Mouse (Mus musculus) G1E (cell line): Measurements from ENCODE around the gene Prph. TPM values are rescaled to one million over a fixed set of nuclear protein-coding genes. Genes with fewer than 3 reads are reported as not detected.

Source experiments
- ATAC-seq: 2 replicates; pipeline ENCODE4 v1.8.0; 2016; ENCODE audit warnings: mild to moderate bottlenecking; ENCODE audit not compliant: insufficient number of reproducible peaks, poor library complexity, low FRiP score, severe bottlenecking; ENCODE audit errors: extremely low read depth
- DNase-seq: peaks from one replicate; pipeline ENCODE4 v3.0.0; 2012; ENCODE audit warnings: low spot score
- H3K27me3 ChIP-seq: 2 replicates; pipeline ENCODE4 v1.6.1; 2012; ENCODE audit warnings: mild to moderate bottlenecking, low read length, inconsistent platforms; ENCODE audit not compliant: insufficient read depth
- H3K36me3 ChIP-seq: replicated peaks from 2 replicates; pipeline ENCODE3; 2012; ENCODE audit warnings: mild to moderate bottlenecking, inconsistent platforms
- H3K4me1 ChIP-seq: 2 replicates; pipeline ENCODE4 v1.6.1; 2012; ENCODE audit warnings: low read depth, low read length, inconsistent platforms, mixed read lengths; ENCODE audit not compliant: insufficient read depth
- H3K4me3 ChIP-seq: 2 replicates; pipeline ENCODE4 v1.5.1; 2012; ENCODE audit warnings: low read depth, mild to moderate bottlenecking, inconsistent platforms, low read length, moderate library complexity, mixed read lengths
- H3K9me3 ChIP-seq: replicated peaks from 2 replicates; pipeline ENCODE4 v1.6.1; 2012; ENCODE audit warnings: inconsistent platforms
- CTCF ChIP-seq: IDR thresholded peaks from 2 replicates; pipeline ENCODE4 v1.5.1; 2012; ENCODE audit warnings: low read depth, low read length, inconsistent platforms, mixed read lengths
- GATA1 ChIP-seq: IDR thresholded peaks from 2 replicates; pipeline ENCODE4 v1.6.1; 2012; ENCODE audit warnings: borderline replicate concordance, low read length, inconsistent platforms, mixed read lengths
- GATA2 ChIP-seq: IDR thresholded peaks from 2 replicates; pipeline ENCODE4 v1.6.1; 2012; ENCODE audit warnings: low read depth, low read length, inconsistent platforms, borderline replicate concordance
- POLR2AphosphoS5 ChIP-seq: IDR thresholded peaks from 2 replicates; pipeline ENCODE4 v1.6.1; 2012; ENCODE audit warnings: low read depth, low read length, inconsistent platforms; ENCODE audit not compliant: insufficient replicate concordance
- TAL1 ChIP-seq: conservative IDR thresholded peaks from 2 replicates; pipeline ENCODE4 v1.6.1; 2012; ENCODE audit warnings: low read depth, low read length, inconsistent platforms, mixed read lengths
- polyA plus RNA-seq: library from polyadenylated mRNA; stranded (reverse); fragments of >175 nt; gene quantifications from 2 replicates; pipeline ENCODE4 v1.2.3, GENCODE M21; 2012
- total RNA-seq, 2 experiments: library from RNA; stranded (forward) in 1 of 2; stranded (reverse) in 1 of 2; fragments of 200-1000 nt in 1 of 2; fragments of >200 nt in 1 of 2; fragmentation: Nextera tagmentation in 1 of 2; gene quantifications; 2 replicates each; pipeline ENCODE4 v1.2.3; 2014 to 2017

The Prph gene
- total RNA-seq (2014; fragmentation: Nextera tagmentation) (not detected in 2 replicates), total RNA-seq (2017) (not detected in 2 replicates), polyA plus RNA-seq (not detected in 2 replicates)

DNA sequence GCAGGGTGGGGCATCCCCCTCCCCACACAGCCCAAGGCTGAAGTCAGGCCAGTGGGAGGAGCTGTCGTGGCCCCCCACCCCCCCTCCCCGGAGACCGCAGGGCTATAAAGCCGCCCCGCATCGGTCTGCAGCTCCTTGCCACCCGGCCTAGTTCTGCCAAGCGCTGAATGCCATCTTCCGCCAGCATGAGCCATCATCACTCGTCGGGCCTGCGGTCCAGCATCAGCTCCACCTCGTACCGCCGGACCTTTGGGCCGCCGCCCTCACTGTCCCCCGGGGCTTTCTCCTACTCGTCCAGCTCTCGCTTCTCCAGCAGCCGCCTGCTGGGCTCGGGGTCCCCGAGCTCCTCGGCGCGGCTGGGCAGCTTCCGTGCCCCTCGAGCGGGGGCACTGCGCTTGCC is at the start of gene Prph:
Gene Prph, plus strand, starts transcription at position 135 of the 400 bp plus-strand sequence.
- Histone ChIP-seq H3K4me1 (peaks cover 11% of the 10 kb centered on the region), H3K4me3 (no peak within 1 kb of the TSS), H3K27me3 (peaks cover 63% of the 10 kb centered on the region), H3K36me3 (no peaks in the 10 kb centered on the region), H3K9me3 (peaks cover 2% of the 10 kb centered on the region; the same call in 1 of the 2 replicates)
- no peak for TF ChIP-seq TAL1
- no peak for TF ChIP-seq CTCF
- TF ChIP-seq GATA1, result no peak
- no peak for TF ChIP-seq GATA2
- ATAC-seq, result no peak
- no peak for DNase-seq

- Histone ChIP-seq H3K4me1 (no peaks in the 10 kb centered on the region), H3K36me3 (no peaks in the 10 kb centered on the region), H3K4me3 (no peak overlapping the region), H3K9me3 (no peaks in the 10 kb centered on the region), H3K27me3 (peaks cover 13% of the 10 kb centered on the region)
- TF ChIP-seq TAL1, result no peak
- TF ChIP-seq GATA1, result no peak
- no peak for TF ChIP-seq GATA2
- no peak for TF ChIP-seq CTCF
- no peak for TF ChIP-seq POLR2AphosphoS5
- DNase-seq, result no peak
- no peak for ATAC-seq
Observed at GRCm38 (mm10) chr15:99008801-99009241, 46.2 kb upstream of the Prph start.

- ATAC-seq, result no peak
- no peak for DNase-seq
- TF ChIP-seq TAL1, result no peak
- no peak for TF ChIP-seq POLR2AphosphoS5
- no peak for TF ChIP-seq GATA1
- TF ChIP-seq GATA2, result no peak
Observed at GRCm38 (mm10) chr15:99010896-99011295, 44.1 kb upstream of the Prph start.

GRCm38 (mm10) chr15:99011946-99012345 is 43.0 kb upstream of the Prph start:
- H3K9me3 ChIP-seq, result no peaks in the 10 kb centered on the region
- no peaks in the 10 kb centered on the region for H3K36me3 ChIP-seq
- peaks cover 16% of the 10 kb centered on the region for H3K27me3 ChIP-seq
- no peak for TF ChIP-seq GATA2
- no peak for TF ChIP-seq GATA1
- no peak for TF ChIP-seq CTCF
- no peak for TF ChIP-seq TAL1
- TF ChIP-seq POLR2AphosphoS5, result no peak
- no peaks in the 10 kb centered on the region for H3K4me1 ChIP-seq
- no peak overlapping the region for H3K4me3 ChIP-seq
- ATAC-seq, result no peak
- DNase-seq, result no peak

More at GRCm38 (mm10) chr15:99010896-99011295, 44.1 kb upstream of the Prph start:
- Histone ChIP-seq H3K9me3 (no peaks in the 10 kb centered on the region), H3K4me1 (no peaks in the 10 kb centered on the region), H3K27me3 (peaks cover 19% of the 10 kb centered on the region), H3K4me3 (no peak overlapping the region), H3K36me3 (no peaks in the 10 kb centered on the region)

DNA sequence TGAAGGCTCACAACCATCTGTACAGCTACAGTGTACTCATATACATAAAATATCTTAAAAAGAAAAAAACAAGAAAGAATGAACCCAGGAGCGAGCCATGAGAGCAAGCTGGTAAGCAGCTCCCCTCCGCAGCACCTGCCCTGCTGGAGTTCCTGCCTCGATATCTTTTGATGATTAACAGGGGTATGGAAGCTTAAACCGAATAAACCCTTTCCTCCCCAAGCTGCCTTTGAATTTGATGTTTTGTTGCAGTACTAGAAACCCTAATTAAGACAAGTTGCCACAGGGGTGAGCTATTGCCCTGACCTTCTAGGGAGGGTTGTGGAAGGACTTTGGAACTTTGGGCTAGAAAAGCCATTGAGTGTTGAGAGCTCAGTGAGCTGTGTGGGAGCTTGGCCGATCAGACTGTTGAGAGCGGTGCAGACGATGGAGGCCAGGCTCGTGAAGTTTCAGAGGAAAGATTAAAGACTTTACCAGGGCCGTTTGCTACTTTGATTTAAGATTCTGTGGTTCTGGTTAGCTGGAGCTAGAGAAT is 40.4 kb upstream of the Prph start:
- Histone ChIP-seq H3K9me3 (no peaks in the 10 kb centered on the region), H3K4me3 (no peak overlapping the region), H3K4me1 (no peaks in the 10 kb centered on the region), H3K27me3 (peaks cover 26% of the 10 kb centered on the region), H3K36me3 (no peaks in the 10 kb centered on the region)
- TF ChIP-seq GATA1, result no peak
- TF ChIP-seq TAL1, result no peak
- TF ChIP-seq GATA2, result no peak
- no peak for TF ChIP-seq CTCF
- no peak for TF ChIP-seq POLR2AphosphoS5
- ATAC-seq (no peak), DNase-seq (no peak)

DNA sequence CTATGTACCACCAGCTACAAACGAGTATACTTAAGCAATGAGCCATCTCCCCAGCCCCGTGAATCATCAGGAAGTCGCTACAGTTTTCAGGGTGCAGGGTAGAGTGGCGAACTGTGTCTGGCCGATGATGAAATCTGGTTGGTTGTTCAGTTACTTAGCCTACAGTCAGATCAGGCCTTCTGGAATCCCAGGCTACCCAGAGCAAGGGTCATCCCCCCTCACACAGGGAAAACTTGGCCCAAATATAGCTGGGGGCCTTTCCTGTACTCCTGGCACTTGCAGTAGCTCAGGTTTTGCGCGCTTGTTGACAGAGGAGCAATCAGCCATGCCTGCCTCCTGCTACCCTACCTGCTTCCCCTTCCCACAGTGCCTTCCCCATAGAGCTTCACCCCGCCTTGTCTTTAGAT is 37.6 kb upstream of the Prph start:
- TF ChIP-seq TAL1 (no peak), GATA2 (no peak), POLR2AphosphoS5 (no peak), GATA1 (no peak), CTCF (no peak)
- H3K4me3 ChIP-seq, result no peak overlapping the region
- H3K36me3 ChIP-seq, result no peaks in the 10 kb centered on the region
- DNase-seq (no peak), ATAC-seq (no peak)
- H3K27me3 ChIP-seq, result peaks cover 24% of the 10 kb centered on the region
- H3K4me1 ChIP-seq, result no peaks in the 10 kb centered on the region
- H3K9me3 ChIP-seq, result 0 out of 2 replicates have a peak, but pooled peaks cover 2% of the 10 kb centered on the region

DNA sequence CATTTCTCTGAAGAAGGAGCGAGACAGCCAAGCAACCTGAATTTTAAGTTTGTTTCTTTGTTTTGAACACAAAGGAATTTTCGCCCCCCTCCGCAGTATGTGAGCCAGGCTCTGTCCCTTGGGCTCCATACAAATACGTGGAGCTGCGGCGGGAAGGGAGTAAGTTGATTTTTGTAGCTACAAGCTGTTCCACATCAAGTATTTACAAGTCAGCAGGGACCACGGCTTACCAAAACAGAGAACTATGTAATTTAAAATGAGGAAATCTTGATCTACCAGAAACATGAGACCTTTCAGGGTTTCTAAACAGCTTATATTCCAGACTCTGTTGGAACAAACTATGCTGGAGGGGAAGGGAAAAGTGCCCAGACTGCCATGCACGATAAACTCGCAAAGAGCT is 37.0 kb upstream of the Prph start:
- no peaks in the 10 kb centered on the region for H3K4me1 ChIP-seq
- no peak for TF ChIP-seq TAL1
- TF ChIP-seq CTCF, result no peak
- TF ChIP-seq POLR2AphosphoS5, result no peak
- TF ChIP-seq GATA1, result no peak
- no peak for TF ChIP-seq GATA2
- peaks cover 22% of the 10 kb centered on the region for H3K27me3 ChIP-seq
- no peaks in the 10 kb centered on the region for H3K36me3 ChIP-seq
- H3K4me3 ChIP-seq, result no peak overlapping the region
- ATAC-seq (no peak), DNase-seq (no peak)
- H3K9me3 ChIP-seq, result 0 out of 2 replicates have a peak, but pooled peaks cover 2% of the 10 kb centered on the region
